In the genomic region with DNA sequence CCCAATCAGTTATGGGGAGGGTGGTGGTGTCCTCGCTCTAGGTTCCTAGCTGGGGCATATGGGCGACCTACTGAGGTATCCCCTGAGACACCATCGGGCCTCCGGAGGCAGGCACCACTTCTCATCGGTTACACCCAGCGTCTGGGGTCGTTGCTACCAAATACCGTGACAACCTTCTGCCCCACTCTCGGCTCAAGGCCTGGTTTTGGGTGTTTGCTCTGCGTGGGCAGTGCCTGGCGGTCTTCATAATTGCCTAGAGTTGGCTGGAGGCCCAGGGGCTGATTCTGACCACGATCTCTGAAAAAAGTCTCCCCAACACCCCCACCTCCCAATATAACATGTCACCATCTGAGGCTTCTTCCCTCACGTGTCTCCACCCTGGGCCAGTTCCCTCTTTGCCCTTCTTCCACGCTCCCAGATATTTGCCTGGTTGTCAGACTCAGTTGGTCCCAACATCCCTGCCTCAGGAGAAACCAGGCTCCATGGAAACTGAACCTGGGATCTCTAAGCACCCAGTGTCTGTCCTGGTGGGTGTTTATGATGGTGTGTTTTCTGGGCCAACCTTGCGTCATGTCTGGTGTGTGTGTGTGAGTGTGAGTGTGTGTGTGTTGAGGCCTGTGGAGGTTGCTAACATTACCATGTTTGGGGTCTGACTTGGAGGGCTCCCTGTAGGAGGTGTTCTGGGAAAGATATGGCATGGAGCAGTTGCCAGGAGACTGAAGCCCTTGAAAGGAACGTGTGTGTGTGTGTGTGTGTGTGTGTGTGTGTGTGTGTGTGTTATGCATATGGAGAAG, we compare ENCODE assay signal across 9 mouse cellular contexts. TPM values are rescaled to one million over a fixed set of nuclear protein-coding genes. Genes with fewer than 3 reads are reported as not detected.
DNase-seq lines count a peak whose midpoint lies in the region; ATAC-seq and TF ChIP-seq lines count a peak whose summit lies in the region.
"Had no signal": no experiment of that assay in that cellular context is flagged by ENCODE, and none has a peak within 500 bp of the region (broad histone marks: within the 10 kb centered on the region; RNA-seq: fewer than 3 reads in every experiment).

No protein-coding gene starts in this region.

- 23% methylated on average over 16 of the region's 16 CpGs for WGBS in heart, embryonic 11.5 days (ENCODE audit: insufficient replicate concordance)
- 14% methylated on average over 16 of the region's 16 CpGs for WGBS in embryonic facial prominence, embryonic 15.5 days
- WGBS in hindbrain, embryonic 16.5 days = 12% methylated on average over 16 of the region's 16 CpGs
- WGBS in macrophage (ENCODE audit: missing documents) = 12% methylated on average over 13 of the region's 16 CpGs
- WGBS in stomach, postnatal 0 days = 11% methylated on average over 16 of the region's 16 CpGs

- no peak for TF ChIP-seq RAD21 in CH12.LX (IDR thresholded peaks at IDR 0.05; ENCODE audit: low read depth, low read length)

- H3K27me3 ChIP-seq in heart, embryonic 11.5 days (ENCODE audit: control insufficient read depth, insufficient read depth, low read length) = peaks cover 10% of the 10 kb centered on the region
- no peaks in the 10 kb centered on the region for H3K27me3 ChIP-seq in CH12.LX (replicated peaks)
- no peaks in the 10 kb centered on the region for H3K27me3 ChIP-seq in embryonic facial prominence, embryonic 15.5 days
- H3K27me3 ChIP-seq in hindbrain, embryonic 16.5 days (replicated peaks; ENCODE audit: control insufficient read depth, insufficient read depth, low read length) = no peaks in the 10 kb centered on the region
- H3K27me3 ChIP-seq in stomach, postnatal 0 days (ENCODE audit: control insufficient read depth, insufficient read depth, low read length) = no peaks in the 10 kb centered on the region

- intact Hi-C loops in heart, postnatal 14 days (cut with DNase I) = loop anchor here (1.0 to 10.0 kb wide), 4 partner anchors 151 to 498 kb away; partner anchors contain the start of gene Dcaf8

- in situ Hi-C loops in CH12.LX (cut with MboI; ENCODE audit: low pct_ligation_motif_present, low pct_unique_long_range_greater_than_20kb, low sequenced_read_pairs) = loop anchor here (5.0 to 25.0 kb wide), 3 partner anchors 166 to 501 kb away; partner anchors contain the start of genes Dcaf8 and Vangl2

- H3K9me3 ChIP-seq in heart, embryonic 11.5 days (replicated peaks; ENCODE audit: control insufficient read depth, low read length) = no peaks in the 10 kb centered on the region
- no peaks in the 10 kb centered on the region for H3K9me3 ChIP-seq in CH12.LX (replicated peaks; ENCODE audit: low read length)
- H3K9me3 ChIP-seq in embryonic facial prominence, embryonic 15.5 days (replicated peaks) = no peaks in the 10 kb centered on the region
- no peaks in the 10 kb centered on the region for H3K9me3 ChIP-seq in hindbrain, embryonic 16.5 days (ENCODE audit: control insufficient read depth, low read length)
- H3K9me3 ChIP-seq in stomach, postnatal 0 days (ENCODE audit: control insufficient read depth, low read length) = no peaks in the 10 kb centered on the region

- dilution Hi-C loops in CH12.LX (cut with MboI; ENCODE audit: extremely low pct_ligation_motif_present, extremely low pct_unique_long_range_greater_than_20kb, low sequenced_read_pairs) = no loop called here

- ATAC-seq in heart, embryonic 11.5 days (replicated peaks; ENCODE audit: insufficient number of reproducible peaks, low FRiP score, low TSS enrichment) = no peak
- peak; percentile 2; the same call in 1 of the 2 replicates for ATAC-seq in embryonic facial prominence, embryonic 15.5 days (ENCODE audit: insufficient number of reproducible peaks, low FRiP score, low TSS enrichment, low read depth)
- no peak for ATAC-seq in hindbrain, embryonic 16.5 days
- ATAC-seq in stomach, postnatal 0 days (ENCODE audit: low FRiP score, low TSS enrichment) = no peak

- H3K36me3 ChIP-seq in heart, embryonic 11.5 days (ENCODE audit: control insufficient read depth, insufficient read depth, low read length) = no peaks in the 10 kb centered on the region
- H3K36me3 ChIP-seq in CH12.LX (replicated peaks in 1 of 2; ENCODE audit: control insufficient read depth in 1 of 2, insufficient read depth in 1 of 2, low read length in 1 of 2) (peaks cover 7 to 20% of the 10 kb centered on the region in 2 experiments), macrophage (ENCODE audit: inconsistent target) (peaks cover 10% of the 10 kb centered on the region; the same call in 1 of the 2 replicates)
- peaks cover 6% of the 10 kb centered on the region; the same call in 1 of the 2 replicates for H3K36me3 ChIP-seq in embryonic facial prominence, embryonic 15.5 days
- H3K36me3 ChIP-seq in hindbrain, embryonic 16.5 days (ENCODE audit: control insufficient read depth, insufficient read depth, low read length) = no peaks in the 10 kb centered on the region; the same call in 1 of the 2 replicates
- H3K36me3 ChIP-seq in stomach, postnatal 0 days (ENCODE audit: control insufficient read depth, insufficient read depth, low read length) = peaks cover 2% of the 10 kb centered on the region; the same call in 1 of the 2 replicates

- H3K9ac ChIP-seq in heart, embryonic 11.5 days (ENCODE audit: low read depth, low read length) = peak overlapping the region; percentile 79
- peak overlapping the region; percentile 55 for H3K9ac ChIP-seq in CH12.LX (ENCODE audit: insufficient read depth, low read depth)
- H3K9ac ChIP-seq in embryonic facial prominence, embryonic 15.5 days = peak overlapping the region; percentile 47
- H3K9ac ChIP-seq in hindbrain, embryonic 16.5 days (ENCODE audit: low read depth, low read length) = peak overlapping the region; percentile 85
- H3K9ac ChIP-seq in stomach, postnatal 0 days (ENCODE audit: low read length) = peak overlapping the region; percentile 76

- TF ChIP-seq POLR2A in CH12.LX (IDR thresholded peaks at IDR 0.05; ENCODE audit: low read depth, low read length) = no peak

- peaks cover 11% of the 10 kb centered on the region; the same call in 1 of the 2 replicates for H3K4me1 ChIP-seq in heart, embryonic 11.5 days (ENCODE audit: control insufficient read depth, insufficient read depth, low read length)
- H3K4me1 ChIP-seq in CH12.LX (ENCODE audit: control insufficient read depth in 1 of 2, insufficient read depth in 2 of 2) = peaks cover 5 to 65% of the 10 kb centered on the region in 2 experiments; a peak in 3 of 4 replicates
- H3K4me1 ChIP-seq in embryonic facial prominence, embryonic 15.5 days = peaks cover 41% of the 10 kb centered on the region
- peaks cover 39% of the 10 kb centered on the region for H3K4me1 ChIP-seq in hindbrain, embryonic 16.5 days (ENCODE audit: control insufficient read depth, insufficient read depth, low read depth, low read length)
- peaks cover 4% of the 10 kb centered on the region for H3K4me1 ChIP-seq in stomach, postnatal 0 days (replicated peaks; ENCODE audit: control insufficient read depth, insufficient read depth)

- H3K4me3 ChIP-seq in heart, embryonic 11.5 days (ENCODE audit: low read depth, low read length) = peak overlapping the region; percentile 76
- H3K4me3 ChIP-seq in CH12.LX (replicated peaks in 1 of 3; ENCODE audit: low read depth in 2 of 3, low read length in 2 of 3, poor library complexity in 1 of 3) = peak overlapping the region; percentile 66 to 85 (median 69)
- H3K4me3 ChIP-seq in embryonic facial prominence, embryonic 15.5 days (replicated peaks) = peak overlapping the region; percentile 67
- H3K4me3 ChIP-seq in hindbrain, embryonic 16.5 days (ENCODE audit: low read length) = peak overlapping the region; percentile 75
- peak overlapping the region; percentile 77 for H3K4me3 ChIP-seq in macrophage (ENCODE audit: inconsistent target)
- peak overlapping the region; percentile 59 for H3K4me3 ChIP-seq in stomach, postnatal 0 days (ENCODE audit: low read depth, low read length)

- TF ChIP-seq EP300 in CH12.LX (IDR thresholded peaks at IDR 0.05; ENCODE audit: low read length) = no peak
- TF ChIP-seq EP300 in stomach, postnatal 0 days (optimal IDR thresholded peaks at IDR 0.05) = no peak

- H3K4me2 ChIP-seq in heart, embryonic 11.5 days = peak overlapping the region; percentile 98
- H3K4me2 ChIP-seq in CH12.LX (ENCODE audit: insufficient read depth, low read depth, poor library complexity, severe bottlenecking) = peak overlapping the region; percentile 76
- peak overlapping the region; percentile 95 for H3K4me2 ChIP-seq in embryonic facial prominence, embryonic 15.5 days (replicated peaks)
- H3K4me2 ChIP-seq in hindbrain, embryonic 16.5 days (ENCODE audit: low read length) = peak overlapping the region; percentile 93
- peak overlapping the region; percentile 72 for H3K4me2 ChIP-seq in stomach, postnatal 0 days (replicated peaks; ENCODE audit: low read depth)

- no peak overlapping the region for H3K27ac ChIP-seq in heart, embryonic 11.5 days (ENCODE audit: low read depth, low read length)
- H3K27ac ChIP-seq in CH12.LX (ENCODE audit: insufficient read depth, low read depth) = no peak overlapping the region
- H3K27ac ChIP-seq in embryonic facial prominence, embryonic 15.5 days (replicated peaks) = peak overlapping the region; percentile 94; the same call in 1 of the 2 replicates
- peak overlapping the region; percentile 89; the same call in 1 of the 2 replicates for H3K27ac ChIP-seq in hindbrain, embryonic 16.5 days (ENCODE audit: low read depth, low read length)
- peak overlapping the region; percentile 48 for H3K27ac ChIP-seq in macrophage
- H3K27ac ChIP-seq in stomach, postnatal 0 days (replicated peaks) = no peak overlapping the region

- no peak for TF ChIP-seq CTCF in CH12.LX (conservative IDR thresholded peaks at IDR 0.05 in 1 of 2, IDR thresholded peaks at IDR 0.05 in 1 of 2; ENCODE audit: low read depth in 2 of 2, low read length in 2 of 2)
- TF ChIP-seq CTCF in stomach, postnatal 0 days (IDR thresholded peaks at IDR 0.05; ENCODE audit: low read depth) = no peak

- no peak for DNase-seq in heart, postnatal 14 days
- peak; percentile 25 for DNase-seq in CH12.LX (ENCODE audit: extremely low read depth)
- DNase-seq in stomach, postnatal 0 days (ENCODE audit: low spot score) = peak; percentile 34
- DNase-seq in urinary bladder, adult 2 months (ENCODE audit: low spot score) = no peak

- no peaks in the 10 kb centered on the region for H3K79me2 ChIP-seq in CH12.LX (replicated peaks; ENCODE audit: control insufficient read depth, extremely low read depth, insufficient read depth, poor library complexity, severe bottlenecking)
- peaks cover 42% of the 10 kb centered on the region for H3K79me2 ChIP-seq in macrophage (ENCODE audit: inconsistent target)

RNA-seq across cellular contexts. Expression of gene Atp1a2, which starts 15.1 kb away (rescaled TPM):
- polyA plus RNA-seq in heart, embryonic 11.5 days (2014; fragmentation: Nextera tagmentation; extraction: Ambion mirVana) = 4.7 and 7.0 TPM in 2 replicates
- 100 to 1,000 TPM; 448 to 458 TPM for total RNA-seq in heart, postnatal 14 days (2021)
- total RNA-seq in CH12.LX (2012; rRNA removed) (0.13 and 0.21 TPM in 2 replicates), CH12.LX (2014; rRNA removed) (0.03 and 0.07 TPM in 2 replicates)
- polyA plus RNA-seq in CH12.LX (2012; ENCODE audit: insufficient read length, low read depth) (0.23 and 0.33 TPM in 2 replicates), macrophage (2018) (not detected in 3 replicates)
- polyA plus RNA-seq in embryonic facial prominence, embryonic 15.5 days (2015; fragmentation: Nextera tagmentation; extraction: Ambion mirVana) = 4.7 and 5.6 TPM in 2 replicates
- polyA plus RNA-seq in hindbrain, embryonic 16.5 days (2015; fragmentation: Nextera tagmentation; extraction: Ambion mirVana) = 96.7 and 102 TPM in 2 replicates
- total RNA-seq in macrophage (2018; cell fraction: chromatin; rRNA removed) = under 1 TPM in 1 of 26 experiments, not detected in 25; 0.19 TPM
- total RNA-seq in macrophage (2018; cell fraction: cytosol; rRNA removed) = under 1 TPM in 1 of 26 experiments, not detected in 25; 0.04 TPM
- total RNA-seq in macrophage (2018; cell fraction: nucleus; rRNA removed) = not detected
- polyA plus RNA-seq in stomach, postnatal 0 days (2015; fragmentation: Nextera tagmentation; extraction: Ambion mirVana) = 3.1 and 4.1 TPM in 2 replicates
- polyA plus RNA-seq in urinary bladder, adult 2 months (2012; rRNA removed) = 44.1 and 57.0 TPM in 2 replicates

RNA-seq across cellular contexts. Expression of gene Kcnj9, which starts 16.2 kb away (rescaled TPM):
- polyA plus RNA-seq in heart, embryonic 11.5 days (2014; fragmentation: Nextera tagmentation; extraction: Ambion mirVana) = 0.59 and 0.77 TPM in 2 replicates
- not detected for total RNA-seq in heart, postnatal 14 days (2021)
- 0.04 TPM in 1 of 2 replicates, not detected in the other for total RNA-seq in CH12.LX (2012; rRNA removed)
- total RNA-seq in CH12.LX (2014; rRNA removed) = not detected in 2 replicates
- polyA plus RNA-seq in CH12.LX (2012; ENCODE audit: insufficient read length, low read depth) = 0.07 and 0.10 TPM in 2 replicates
- 0.14 and 0.28 TPM in 2 replicates for polyA plus RNA-seq in embryonic facial prominence, embryonic 15.5 days (2015; fragmentation: Nextera tagmentation; extraction: Ambion mirVana)
- polyA plus RNA-seq in hindbrain, embryonic 16.5 days (2015; fragmentation: Nextera tagmentation; extraction: Ambion mirVana) = 4.9 and 5.6 TPM in 2 replicates
- total RNA-seq in macrophage (2018; cell fraction: chromatin; rRNA removed) = under 1 TPM in 5 of 26 experiments, not detected in 21; 0.17 to 0.40 (median 0.33) TPM
- total RNA-seq in macrophage (2018; cell fraction: cytosol; rRNA removed) = under 1 TPM in 1 of 26 experiments, not detected in 25; 0.03 TPM
- total RNA-seq in macrophage (2018; cell fraction: nucleus; rRNA removed) = under 1 TPM in 6 of 26 experiments, not detected in 20; 0.24 to 0.59 (median 0.31) TPM
- polyA plus RNA-seq in macrophage (2018) = 0.06 to 0.33 TPM in 2 of 3 replicates, not detected in the other
- 0.07 TPM in 2 replicates for polyA plus RNA-seq in stomach, postnatal 0 days (2015; fragmentation: Nextera tagmentation; extraction: Ambion mirVana)
- polyA plus RNA-seq in urinary bladder, adult 2 months (2012; rRNA removed) = 0.04 and 0.23 TPM in 2 replicates

RNA-seq across cellular contexts. Expression of gene Kcnj10, which starts 28.0 kb away (rescaled TPM):
- 0.09 TPM in 1 of 2 replicates, not detected in the other for polyA plus RNA-seq in heart, embryonic 11.5 days (2014; fragmentation: Nextera tagmentation; extraction: Ambion mirVana)
- total RNA-seq in heart, postnatal 14 days (2021) = under 1 TPM; 0.10 to 0.22 TPM
- total RNA-seq in CH12.LX (2012; rRNA removed) (0.08 and 0.13 TPM in 2 replicates), CH12.LX (2014; rRNA removed) (not detected in 2 replicates)
- polyA plus RNA-seq in CH12.LX (2012; ENCODE audit: insufficient read length, low read depth) (0.06 TPM in 1 of 2 replicates, not detected in the other), macrophage (2018) (0.28 to 1.9 TPM (median 0.66 TPM) in 3 replicates)
- polyA plus RNA-seq in embryonic facial prominence, embryonic 15.5 days (2015; fragmentation: Nextera tagmentation; extraction: Ambion mirVana) = 0.09 and 0.14 TPM in 2 replicates
- 3.5 and 3.9 TPM in 2 replicates for polyA plus RNA-seq in hindbrain, embryonic 16.5 days (2015; fragmentation: Nextera tagmentation; extraction: Ambion mirVana)
- total RNA-seq in macrophage (2018; cell fraction: chromatin; rRNA removed) = under 1 TPM in 3 of 26 experiments, not detected in 23; 0.10 to 0.13 (median 0.12) TPM
- under 1 TPM; 0.08 to 0.67 (median 0.20) TPM for total RNA-seq in macrophage (2018; cell fraction: cytosol; rRNA removed)
- under 1 TPM in 22 of 26 experiments, not detected in 4; 0.11 to 0.51 (median 0.24) TPM for total RNA-seq in macrophage (2018; cell fraction: nucleus; rRNA removed)
- 0.17 and 0.25 TPM in 2 replicates for polyA plus RNA-seq in stomach, postnatal 0 days (2015; fragmentation: Nextera tagmentation; extraction: Ambion mirVana)
- polyA plus RNA-seq in urinary bladder, adult 2 months (2012; rRNA removed) = 0.39 and 0.52 TPM in 2 replicates

RNA-seq across cellular contexts. Expression of gene Igsf8, which starts 51.5 kb away (rescaled TPM):
- 22.8 and 24.0 TPM in 2 replicates for polyA plus RNA-seq in heart, embryonic 11.5 days (2014; fragmentation: Nextera tagmentation; extraction: Ambion mirVana)
- 10 to 100 TPM; 13.8 to 16.3 TPM for total RNA-seq in heart, postnatal 14 days (2021)
- 29.3 and 37.0 TPM in 2 replicates for total RNA-seq in CH12.LX (2012; rRNA removed)
- 7.4 and 8.3 TPM in 2 replicates for total RNA-seq in CH12.LX (2014; rRNA removed)
- polyA plus RNA-seq in CH12.LX (2012; ENCODE audit: insufficient read length, low read depth) = 22.1 and 25.9 TPM in 2 replicates
- 71.9 and 73.4 TPM in 2 replicates for polyA plus RNA-seq in embryonic facial prominence, embryonic 15.5 days (2015; fragmentation: Nextera tagmentation; extraction: Ambion mirVana)
- polyA plus RNA-seq in hindbrain, embryonic 16.5 days (2015; fragmentation: Nextera tagmentation; extraction: Ambion mirVana) = 84.7 and 88.3 TPM in 2 replicates
- 100 to 1,000 TPM in 2 of 26 experiments, 10 to 100 TPM in 23, 1 to 10 TPM in 1; 8.4 to 182 (median 25.7) TPM for total RNA-seq in macrophage (2018; cell fraction: chromatin; rRNA removed)
- total RNA-seq in macrophage (2018; cell fraction: cytosol; rRNA removed) = 10 to 100 TPM; 28.1 to 85.5 (median 42.4) TPM
- total RNA-seq in macrophage (2018; cell fraction: nucleus; rRNA removed) = 100 to 1,000 TPM in 4 of 26 experiments, 10 to 100 TPM in 22; 50.8 to 110 (median 77.3) TPM
- 26.8 to 55.6 TPM (median 36.2 TPM) in 3 replicates for polyA plus RNA-seq in macrophage (2018)
- 19.1 and 19.5 TPM in 2 replicates for polyA plus RNA-seq in stomach, postnatal 0 days (2015; fragmentation: Nextera tagmentation; extraction: Ambion mirVana)
- polyA plus RNA-seq in urinary bladder, adult 2 months (2012; rRNA removed) = 54.7 and 60.0 TPM in 2 replicates

RNA-seq across cellular contexts. Expression of gene Atp1a4, which starts 54.8 kb away (rescaled TPM):
- polyA plus RNA-seq in heart, embryonic 11.5 days (2014; fragmentation: Nextera tagmentation; extraction: Ambion mirVana) = 0.31 and 0.35 TPM in 2 replicates
- not detected for total RNA-seq in heart, postnatal 14 days (2021)
- not detected in 2 replicates for total RNA-seq in CH12.LX (2012; rRNA removed)
- not detected in 2 replicates for total RNA-seq in CH12.LX (2014; rRNA removed)
- polyA plus RNA-seq in CH12.LX (2012; ENCODE audit: insufficient read length, low read depth) = 0.07 TPM in 1 of 2 replicates, not detected in the other
- polyA plus RNA-seq in embryonic facial prominence, embryonic 15.5 days (2015; fragmentation: Nextera tagmentation; extraction: Ambion mirVana) = not detected in 2 replicates
- polyA plus RNA-seq in hindbrain, embryonic 16.5 days (2015; fragmentation: Nextera tagmentation; extraction: Ambion mirVana) = 0.06 TPM in 1 of 2 replicates, not detected in the other
- total RNA-seq in macrophage (2018; cell fraction: chromatin; rRNA removed) = not detected
- total RNA-seq in macrophage (2018; cell fraction: cytosol; rRNA removed) = under 1 TPM in 1 of 26 experiments, not detected in 25; 0.07 TPM
- total RNA-seq in macrophage (2018; cell fraction: nucleus; rRNA removed) = not detected
- polyA plus RNA-seq in macrophage (2018) = not detected in 3 replicates
- not detected in 2 replicates for polyA plus RNA-seq in stomach, postnatal 0 days (2015; fragmentation: Nextera tagmentation; extraction: Ambion mirVana)
- polyA plus RNA-seq in urinary bladder, adult 2 months (2012; rRNA removed) = not detected in 2 replicates
- total RNA-seq: layer of hippocampus, postnatal 10 days had no signal

Comparison
In these comparisons a context has a peak if more than half of its experiments do, and no peak if none do; other contexts are left out.
1. H3K27ac ChIP-seq: peak in embryonic facial prominence, embryonic 15.5 days (single experiment), hindbrain, embryonic 16.5 days (single experiment) and macrophage (single experiment); none in heart, embryonic 11.5 days (single experiment), CH12.LX (single experiment) and stomach, postnatal 0 days (single experiment).
2. DNase-seq: peak in CH12.LX (single experiment) and stomach, postnatal 0 days (single experiment); none in heart, postnatal 14 days (0 of 2) and urinary bladder, adult 2 months (single experiment).
3. Peak in every context shown above with its lines, with median percentiles within 50 percentile points of each other: H3K4me2 ChIP-seq, H3K4me3 ChIP-seq and H3K9ac ChIP-seq.